Mouse (Mus musculus): ENCODE data around the gene Rtl8c. TPM values are rescaled to one million over a fixed set of nuclear protein-coding genes. Genes with fewer than 3 reads are reported as not detected.
"Not testable (repeated sequence)": the region's sequence is repeated elsewhere in the genome, so short reads cannot be mapped to it uniquely, and the experiment has no call there.

The Rtl8c gene
- 10 to 100 TPM; 20.6 to 22.4 TPM for total RNA-seq (2021)
- long read RNA-seq, experiment 1, partial matches to known transcripts, result 0 of 2 reads
- long read RNA-seq, experiment 1, other reads (novel, unspliced or antisense), result 2 of 2 reads
- long read RNA-seq, experiment 2, partial matches to known transcripts, result 0 of 10 reads
- long read RNA-seq, experiment 2, other reads (novel, unspliced or antisense), result 10 of 10 reads

GRCm38 (mm10) chrX:53607242-53608121, at the start of gene Rtl8c:
Rtl8c (plus strand) TSS chrX:53608032.
- DNase-seq (ENCODE audit: low spot score in 2 of 2), result peak; percentile 27 to 50

- no peak for DNase-seq (ENCODE audit: low spot score in 2 of 2)
Measured at GRCm38 (mm10) chrX:53579311-53579710, 28.5 kb upstream of the Rtl8c start.

- not testable (repeated sequence) for DNase-seq (ENCODE audit: low spot score in 2 of 2)
Measured at GRCm38 (mm10) chrX:53581407-53581806, 26.4 kb upstream of the Rtl8c start.

GRCm38 (mm10) chrX:53583404-53583803, 24.4 kb upstream of the Rtl8c start:
- not testable (repeated sequence) for DNase-seq (ENCODE audit: low spot score in 2 of 2)

GRCm38 (mm10) chrX:53599993-53600392, 7.8 kb upstream of the Rtl8c start:
- peak in 1 of 2 experiments; percentile 19 for DNase-seq (ENCODE audit: low spot score in 2 of 2)

DNA sequence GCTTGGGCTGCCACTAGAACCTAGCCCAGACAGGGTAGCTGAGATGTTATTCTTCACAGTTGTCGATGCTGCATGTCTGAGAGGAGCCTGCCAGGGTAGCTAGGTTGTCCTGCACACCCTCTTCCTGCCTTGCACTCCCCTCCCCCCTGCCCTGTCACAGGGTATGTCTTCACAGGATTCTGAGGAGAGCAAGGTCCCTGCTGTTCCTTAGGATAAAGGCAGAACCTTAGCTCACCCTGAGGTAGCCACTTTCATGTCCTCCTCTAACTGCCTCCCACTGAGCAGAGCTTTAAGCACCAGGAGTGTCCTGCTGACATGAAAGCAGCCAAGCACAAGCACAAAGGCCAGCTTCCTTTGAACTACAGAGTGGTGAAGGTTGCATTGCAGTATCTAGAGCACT, 1.7 kb upstream of the Rtl8c start:
- not testable (repeated sequence) for DNase-seq (ENCODE audit: low spot score in 2 of 2)

DNA sequence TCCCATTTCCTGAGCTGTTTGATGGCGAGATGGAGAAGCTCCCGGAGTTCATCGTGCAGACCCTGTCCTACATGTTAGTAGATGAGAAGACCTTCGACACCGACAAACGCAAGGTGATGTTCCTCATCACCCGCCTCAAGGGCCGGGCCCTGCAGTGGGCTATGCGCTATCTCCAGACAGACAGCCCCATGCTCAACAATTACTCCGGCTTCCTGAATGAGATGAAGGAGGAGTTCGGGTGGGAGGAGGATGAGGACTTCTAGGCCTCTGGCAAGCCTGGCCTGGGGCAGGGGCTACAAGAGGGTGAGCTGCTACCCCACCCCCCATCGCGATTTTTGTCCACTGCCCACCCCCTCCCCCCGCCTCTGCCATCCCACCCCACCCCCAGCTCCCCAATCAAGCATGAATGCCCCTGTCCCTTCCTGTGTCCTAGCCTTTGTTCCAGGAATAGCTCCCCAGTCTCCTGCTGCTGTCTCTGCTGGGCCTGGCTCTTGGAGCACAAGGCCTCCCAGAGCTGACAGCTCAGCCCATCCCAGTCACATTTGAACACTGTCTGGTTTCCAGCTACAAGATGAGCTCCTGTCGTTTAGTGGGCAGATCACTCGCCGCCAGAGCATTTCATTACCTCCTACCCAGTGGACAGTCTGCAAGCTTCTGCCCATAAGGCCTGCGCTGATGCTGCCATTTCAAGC, 436 bp downstream of the Rtl8c start:
- DNase-seq (ENCODE audit: low spot score in 2 of 2), result peak in 1 of 2 experiments; percentile 7

DNA sequence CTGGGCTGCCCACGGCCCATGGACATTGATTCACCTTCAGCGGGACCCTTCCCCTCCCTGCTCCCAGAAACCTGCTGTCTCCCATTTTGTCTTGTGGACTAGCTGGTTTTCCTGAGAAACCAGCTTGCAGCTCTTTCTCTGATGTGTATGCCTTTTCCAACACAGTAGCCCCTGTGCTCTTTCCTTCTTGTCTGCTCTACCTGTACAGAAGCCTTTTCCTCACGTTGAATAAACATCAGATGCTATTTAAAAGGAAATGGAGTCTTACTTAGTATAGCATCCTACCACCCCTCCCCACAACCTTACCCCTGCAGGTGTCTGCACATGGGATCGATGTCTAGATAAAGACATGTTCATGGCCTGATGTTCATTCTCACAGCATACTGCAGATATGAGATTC, 1.0 kb downstream of the Rtl8c start, which contains the start of gene Gm14597:
Gm14597 (minus strand) TSS at position 101 of the 400 bp plus-strand sequence.
- not testable (repeated sequence) for DNase-seq (ENCODE audit: low spot score in 2 of 2)

- peak in 1 of 2 experiments; percentile 38 for DNase-seq (ENCODE audit: low spot score in 2 of 2)
Measured at GRCm38 (mm10) chrX:53610571-53610970, 2.7 kb downstream of the Rtl8c start.

DNA sequence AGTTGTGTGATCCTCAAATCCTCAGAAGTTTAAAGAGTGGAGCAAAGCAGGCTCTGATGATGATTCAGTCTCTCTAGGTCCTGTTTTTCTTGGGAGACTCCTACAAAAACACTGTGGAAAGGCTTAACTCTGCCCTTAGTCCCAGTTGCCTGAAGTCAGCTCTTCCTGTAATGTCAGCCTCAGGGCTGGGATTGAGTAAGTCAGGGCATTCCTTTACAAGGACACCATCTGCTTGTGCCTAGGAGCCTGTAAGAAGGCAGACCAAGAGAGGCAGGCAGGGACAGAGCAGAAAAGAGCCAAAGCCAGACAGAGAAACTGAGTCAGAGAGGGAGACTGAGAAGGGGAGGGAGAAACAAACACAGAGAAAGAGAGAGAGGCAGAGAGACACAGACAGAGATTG, 3.6 kb downstream of the Rtl8c start:
- DNase-seq (ENCODE audit: low spot score in 2 of 2), result not testable (repeated sequence)

- DNase-seq (ENCODE audit: low spot score in 2 of 2), result not testable (repeated sequence)
Measured at GRCm38 (mm10) chrX:53638107-53638506, 30.3 kb downstream of the Rtl8c start.

GRCm38 (mm10) chrX:53642604-53642979, 34.8 kb downstream of the Rtl8c start:
- not testable (repeated sequence) for DNase-seq (ENCODE audit: low spot score in 2 of 2)

DNA sequence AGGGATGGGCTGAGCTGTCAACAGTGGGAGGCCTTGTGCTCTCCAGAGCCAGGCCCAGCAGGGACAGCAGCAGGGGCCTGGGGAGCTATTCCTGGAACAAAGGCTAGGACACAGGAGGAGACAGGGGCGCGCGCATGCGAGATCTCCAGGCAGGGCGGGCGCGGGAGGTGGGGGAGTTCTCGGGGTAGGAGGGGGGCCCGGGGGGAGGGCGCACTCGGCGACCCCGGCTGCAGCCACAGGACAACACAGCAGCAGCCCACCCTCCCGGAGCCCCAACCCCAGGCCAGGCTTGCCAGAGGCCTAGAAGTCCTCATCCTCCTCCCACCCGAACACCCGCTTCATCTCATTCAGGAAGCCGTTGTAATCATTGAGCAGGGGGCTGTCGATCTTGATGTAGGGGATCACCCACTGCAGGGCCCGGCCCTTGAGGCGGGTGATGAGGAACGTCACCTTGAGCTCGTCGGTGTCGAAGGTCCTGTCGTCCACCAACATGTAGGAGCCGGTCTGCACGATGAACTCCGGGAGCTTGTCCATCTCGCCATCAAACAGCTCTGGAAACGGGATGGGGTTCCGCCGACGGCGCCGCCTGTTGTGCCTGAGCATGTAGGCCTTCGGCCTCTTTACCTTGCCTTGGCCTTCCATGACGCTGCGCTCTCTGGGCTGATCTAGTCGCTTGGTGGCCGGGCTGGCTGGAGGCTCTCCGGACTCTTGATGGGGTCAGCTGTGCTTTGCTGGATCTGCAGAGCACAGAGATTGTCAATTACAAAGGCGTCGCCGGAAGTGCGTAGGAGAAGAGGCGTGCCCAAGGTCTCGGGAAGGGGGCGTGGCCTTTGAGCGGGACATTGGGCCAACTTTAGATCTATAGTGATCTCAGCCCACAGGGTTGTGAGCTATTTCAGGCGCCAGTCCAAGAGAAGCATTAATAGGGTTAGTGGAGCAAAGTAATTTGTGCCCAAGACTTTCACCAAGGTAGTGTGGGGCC, 35.4 kb downstream of the Rtl8c start, which contains the start of gene Rtl8a:
Rtl8a (minus strand) TSS at position 703 of the 982 bp plus-strand sequence.
- DNase-seq (ENCODE audit: low spot score in 2 of 2), result peak; percentile 39 to 80

DNA sequence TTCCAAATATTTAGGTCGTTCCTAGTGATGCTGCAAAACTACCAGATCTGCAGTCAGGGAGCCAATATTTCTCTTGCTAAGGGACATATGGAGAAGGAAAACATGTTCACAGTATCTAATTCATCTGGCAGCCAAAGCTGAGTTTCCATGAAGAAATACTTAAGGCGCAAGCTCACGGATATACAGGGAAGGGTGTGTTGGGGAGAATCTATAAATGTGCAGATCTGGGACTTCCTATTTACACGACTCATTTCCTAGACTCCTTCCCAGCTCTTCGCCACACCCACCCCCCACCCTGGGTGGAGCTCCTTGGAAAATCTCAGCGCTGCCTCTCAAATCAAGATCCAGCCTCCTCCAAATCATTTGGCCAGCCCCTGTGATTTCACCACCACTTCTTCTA, 38.1 kb downstream of the Rtl8c start:
- DNase-seq (ENCODE audit: low spot score in 2 of 2), result no peak

DNA sequence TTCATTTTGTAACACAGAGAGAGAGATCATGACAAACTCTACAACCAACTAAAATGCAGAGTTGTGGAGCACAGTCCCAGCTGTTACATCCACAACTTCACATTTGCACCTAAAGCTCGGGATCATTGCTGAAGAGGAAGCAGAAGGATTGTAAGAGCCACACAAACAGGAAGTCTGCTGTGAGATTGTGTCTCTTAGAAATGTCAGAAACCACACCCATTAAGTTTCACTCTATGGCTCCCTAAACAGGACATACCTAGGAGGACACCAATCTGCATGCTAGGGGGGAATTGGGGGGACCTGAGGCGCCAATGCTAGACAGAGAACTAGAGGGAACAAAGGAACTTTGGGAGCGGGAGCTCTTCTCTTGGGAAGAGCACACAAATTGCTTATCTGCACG, 45.1 kb downstream of the Rtl8c start:
- DNase-seq (ENCODE audit: low spot score in 2 of 2), result not testable (repeated sequence)

Other genes starting within 250 kb of the Rtl8c start
- gene Mospd1, start 237.5 kb upstream of the Rtl8c start, total RNA-seq (2021), result 10 to 100 TPM; 68.7 to 86.5 TPM
- not detected for gene Etd, start 173.1 kb upstream of the Rtl8c start, total RNA-seq (2021)
- gene Gm14597, start 947 bp downstream of the Rtl8c start, total RNA-seq (2021), result not detected
- 100 to 1,000 TPM; 114 to 144 TPM for gene Rtl8a, start 35.6 kb downstream of the Rtl8c start, total RNA-seq (2021)
- 100 to 1,000 TPM; 103 to 122 TPM for gene Rtl8b, start 62.4 kb downstream of the Rtl8c start, total RNA-seq (2021)
- not detected for gene 4930502E18Rik, start 116.8 kb downstream of the Rtl8c start, total RNA-seq (2021)
- not detected for gene 1700013H16Rik, start 149.8 kb downstream of the Rtl8c start, total RNA-seq (2021)
- gene Zfp36l3, start 168.4 kb downstream of the Rtl8c start, total RNA-seq (2021), result not detected
- gene Xlr, start 189.7 kb downstream of the Rtl8c start, total RNA-seq (2021), result under 1 TPM; 0.47 to 0.75 TPM

All from gastrocnemius, postnatal 4 days (tissue).